9 mouse cellular contexts compared by ENCODE assay signal in genomic region chr11:114478736-114479135, GRCm38 (mm10).
DNase-seq lines count a peak whose midpoint lies in the region; ATAC-seq and TF ChIP-seq lines count a peak whose summit lies in the region.
"Had no signal": no experiment of that assay in that cellular context is flagged by ENCODE, and none has a peak within 500 bp of the region (broad histone marks: within the 10 kb centered on the region; RNA-seq: fewer than 3 reads in every experiment).

No protein-coding gene starts in this region.

- no peaks in the 10 kb centered on the region for H3K9me3 ChIP-seq in lung, embryonic 15.5 days
- H3K9me3 ChIP-seq in intestine, postnatal 0 days (ENCODE audit: control insufficient read depth) = no peaks in the 10 kb centered on the region
- no peaks in the 10 kb centered on the region for H3K9me3 ChIP-seq in stomach, embryonic 14.5 days (ENCODE audit: control insufficient read depth, low read depth, low read length)

- WGBS in lung, embryonic 15.5 days = 9% methylated on average over 7 of the region's 7 CpGs
- 8% methylated on average over 7 of the region's 7 CpGs for WGBS in intestine, postnatal 0 days
- 9% methylated on average over 7 of the region's 7 CpGs for WGBS in stomach, embryonic 14.5 days

- peak; percentile 22 for DNase-seq in embryo, embryonic 9.5 days (ENCODE audit: extremely low spot score)
- DNase-seq in embryo, embryonic 10.5 days (ENCODE audit: low spot score) = no peak
- no peak for DNase-seq in lung, postnatal 14 days
- DNase-seq in kidney, adult 18-20 months = no peak
- no peak for DNase-seq in left cerebral cortex, adult 18-20 months (ENCODE audit: low spot score in 2 of 2)
- DNase-seq: gastrocnemius, postnatal 10 days had no signal

- no peak for ATAC-seq in lung, embryonic 15.5 days (ENCODE audit: borderline replicate concordance, extremely low read depth, low FRiP score, low TSS enrichment)
- ATAC-seq in intestine, postnatal 0 days = peak; percentile 70; the same call in 1 of the 2 replicates
- 0 out of 2 replicates have a peak, but pooled peaks have one; percentile 53 for ATAC-seq in stomach, embryonic 14.5 days (ENCODE audit: insufficient number of reproducible peaks, insufficient read depth, low FRiP score, low read depth)

- H3K9ac ChIP-seq in lung, embryonic 15.5 days = no peak overlapping the region
- H3K9ac ChIP-seq in intestine, postnatal 0 days (ENCODE audit: low read depth, low read length) = no peak overlapping the region
- H3K9ac ChIP-seq in stomach, embryonic 14.5 days (replicated peaks; ENCODE audit: low read depth, low read length) = no peak overlapping the region

- H3K4me1 ChIP-seq in lung, embryonic 15.5 days = 0 out of 2 replicates have a peak, but pooled peaks cover 4% of the 10 kb centered on the region
- H3K4me1 ChIP-seq in intestine, postnatal 0 days (replicated peaks; ENCODE audit: control insufficient read depth, insufficient read depth, low read length) = no peaks in the 10 kb centered on the region
- H3K4me1 ChIP-seq in stomach, embryonic 14.5 days (ENCODE audit: control insufficient read depth, insufficient read depth, low read length) = no peaks in the 10 kb centered on the region

- H3K4me3 ChIP-seq in lung, embryonic 15.5 days = no peak overlapping the region
- no peak overlapping the region for H3K4me3 ChIP-seq in intestine, postnatal 0 days (ENCODE audit: low read depth, low read length)
- H3K4me3 ChIP-seq in stomach, embryonic 14.5 days (ENCODE audit: low read depth, low read length) = no peak overlapping the region

- peak overlapping the region; percentile 25; the same call in 1 of the 2 replicates for H3K4me2 ChIP-seq in lung, embryonic 15.5 days
- H3K4me2 ChIP-seq in intestine, postnatal 0 days (replicated peaks; ENCODE audit: low read depth) = peak overlapping the region; percentile 27
- no peak overlapping the region for H3K4me2 ChIP-seq in stomach, embryonic 14.5 days (replicated peaks; ENCODE audit: low read depth, low read length)

- H3K27ac ChIP-seq in lung, embryonic 15.5 days = no peak overlapping the region
- no peak overlapping the region for H3K27ac ChIP-seq in intestine, postnatal 0 days (ENCODE audit: low read depth, low read length)
- H3K27ac ChIP-seq in stomach, embryonic 14.5 days (ENCODE audit: low read length) = peak overlapping the region; percentile 41; the same call in 1 of the 2 replicates

- TF ChIP-seq CTCF in intestine, postnatal 0 days (IDR thresholded peaks at IDR 0.05; ENCODE audit: low read depth) = no peak

- no peaks in the 10 kb centered on the region for H3K27me3 ChIP-seq in lung, embryonic 15.5 days
- H3K27me3 ChIP-seq in intestine, postnatal 0 days (replicated peaks; ENCODE audit: control insufficient read depth, insufficient read depth, low read length) = no peaks in the 10 kb centered on the region
- no peaks in the 10 kb centered on the region for H3K27me3 ChIP-seq in stomach, embryonic 14.5 days (ENCODE audit: control insufficient read depth, insufficient read depth, low read length)

- H3K36me3 ChIP-seq in lung, embryonic 15.5 days = no peaks in the 10 kb centered on the region
- H3K36me3 ChIP-seq in intestine, postnatal 0 days (ENCODE audit: control insufficient read depth, insufficient read depth) = no peaks in the 10 kb centered on the region
- H3K36me3 ChIP-seq in stomach, embryonic 14.5 days (ENCODE audit: control insufficient read depth, insufficient read depth, low read length) = no peaks in the 10 kb centered on the region
